Mouse (Mus musculus) bone marrow, adult 2 months (tissue): ENCODE measurements at regions not wholly inside any gene's neighbourhood (a gene's known extent, or its start where the extent isn't known, plus 50 kb on each side); places are given as distances from the start of the nearest gene placed in this dataset.

ENCODE experiments used
- CTCF ChIP-seq: fragments of 200-500 bp; IDR thresholded peaks from 2 replicates; pipeline ENCODE4 v1.5.1; 2011; ENCODE audit warnings: low read length, control low read depth; ENCODE audit not compliant: control insufficient read depth, insufficient read depth
- POLR2A ChIP-seq: fragments of 200-500 bp; IDR thresholded peaks from 2 replicates; pipeline ENCODE4 v1.6.1; 2011; ENCODE audit warnings: low read depth, mild to moderate bottlenecking, control low read depth, low read length, borderline replicate concordance; ENCODE audit not compliant: control insufficient read depth

DNA sequence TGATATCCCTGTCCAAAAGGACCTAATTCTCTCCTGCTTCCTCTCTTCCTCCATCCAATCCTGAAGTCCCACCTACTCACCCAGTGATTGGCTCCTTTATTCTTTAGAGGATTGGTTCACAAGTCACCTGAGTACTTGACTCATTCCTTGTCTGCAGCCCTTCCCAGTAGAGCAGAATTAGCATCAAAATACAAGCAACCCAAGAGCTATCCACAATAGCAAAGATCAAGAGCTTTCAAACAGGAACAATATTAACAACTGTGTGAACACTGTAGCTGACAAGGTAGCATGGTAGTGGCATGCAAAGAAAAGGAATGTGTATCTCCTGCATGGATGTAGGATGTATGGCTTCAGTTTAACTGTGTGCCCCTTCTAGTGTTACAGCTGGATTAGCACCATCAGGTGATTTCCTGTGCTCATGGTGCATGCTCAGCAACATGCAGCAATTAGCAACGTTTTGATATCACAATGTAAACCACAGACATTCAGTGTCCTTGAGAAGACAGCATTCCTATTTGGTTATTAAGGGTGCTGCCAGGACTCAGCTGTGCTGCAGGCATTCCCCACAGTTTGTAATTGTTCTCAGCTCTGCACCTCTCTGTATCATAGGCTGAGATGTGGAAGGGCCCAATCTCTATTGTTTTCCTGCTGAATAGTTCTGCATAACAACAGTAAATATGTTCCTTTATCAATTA is 437.2 kb downstream of the Ptprc start:
- no peak for TF ChIP-seq CTCF
- TF ChIP-seq POLR2A, result no peak
